Mouse (Mus musculus) CD4-positive helper T cell, adult 2 months (primary cell): ENCODE measurements at regions not wholly inside any gene's neighbourhood (a gene's known extent, or its start where the extent isn't known, plus 50 kb on each side); places are given as distances from the start of the nearest gene placed in this dataset.

ENCODE experiments used
- DNase-seq: peaks from one replicate; pipeline ENCODE4 v3.0.0-alpha.2; 2012; ENCODE audit warnings: low read depth, missing footprints, low spot score

DNA sequence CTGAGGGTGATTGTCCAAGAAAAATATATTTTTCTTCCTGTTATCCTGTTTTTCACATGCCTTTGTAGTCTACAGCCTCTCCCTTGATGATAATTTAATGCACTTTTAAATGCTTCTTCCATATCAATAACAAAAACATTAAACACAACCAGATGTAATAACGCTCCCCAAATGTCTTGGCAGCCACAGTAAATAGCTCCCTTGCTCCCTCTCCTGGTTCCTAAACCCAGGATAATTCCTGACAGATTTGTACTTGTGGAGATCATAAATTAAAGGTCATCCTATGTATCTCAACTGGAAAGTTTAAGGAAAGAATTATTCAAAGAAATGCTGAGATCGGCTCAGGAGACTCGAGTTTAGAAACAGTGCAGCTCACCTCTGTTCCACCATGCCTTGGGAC lies 306.6 kb downstream of the Arl4a start:
- DNase-seq = no peak

DNA sequence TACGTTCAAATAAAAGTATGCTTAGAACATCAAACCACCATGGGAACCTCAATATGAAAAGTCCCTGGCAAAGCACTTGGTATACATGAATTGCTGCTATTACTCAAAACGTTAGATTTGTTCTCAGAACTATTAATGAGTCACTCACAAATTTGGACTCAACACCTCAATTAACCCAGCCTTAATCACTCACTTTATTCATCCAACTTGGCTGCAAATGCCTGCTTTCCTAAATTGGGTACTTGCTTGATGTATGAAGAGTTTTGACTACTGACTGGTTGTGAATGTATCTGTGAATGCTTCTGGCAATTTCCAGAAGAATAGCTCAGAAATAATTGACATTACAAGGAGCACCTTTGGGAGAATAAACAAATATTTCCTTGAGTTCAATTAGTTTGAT lies 308.6 kb downstream of the Arl4a start:
- no peak for DNase-seq

DNA sequence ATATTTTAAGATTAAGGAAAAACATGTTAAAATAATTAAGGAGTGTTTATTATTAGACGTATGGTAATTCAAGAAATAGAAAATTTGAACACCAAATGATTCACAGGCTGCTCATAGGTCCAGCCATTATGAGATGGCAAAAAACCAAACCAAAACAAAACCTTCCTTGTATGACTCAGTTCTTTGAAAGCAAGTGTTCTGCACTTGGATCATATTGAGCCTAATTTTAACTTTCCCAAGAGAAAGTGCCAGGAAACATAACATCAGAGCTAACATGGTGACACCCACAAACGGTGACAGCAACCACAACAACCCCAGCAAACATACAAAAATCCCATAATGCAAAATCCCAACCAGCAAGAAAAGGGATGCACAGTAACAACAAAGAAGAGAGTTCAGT lies 313.7 kb downstream of the Arl4a start:
- DNase-seq = no peak

DNA sequence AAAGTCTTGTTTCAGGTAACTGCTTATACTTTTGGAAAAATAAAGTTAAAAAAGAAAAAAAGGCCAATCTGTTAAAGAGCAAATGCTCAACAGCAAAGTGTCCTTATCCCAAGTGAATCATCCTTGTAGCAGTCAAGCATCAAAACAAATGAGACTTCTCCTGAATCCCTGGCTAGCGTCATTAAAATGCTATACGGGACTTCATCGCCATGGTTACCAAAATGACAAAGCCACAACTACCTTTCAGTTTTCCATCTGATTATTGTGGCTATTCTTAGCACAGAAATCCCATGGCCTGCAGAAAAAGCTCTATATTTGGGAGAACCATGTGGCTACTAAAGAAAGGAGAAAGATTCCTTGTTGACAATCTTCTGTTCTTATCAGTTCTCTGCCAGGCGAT lies 322.7 kb downstream of the Arl4a start:
- DNase-seq = no peak

DNA sequence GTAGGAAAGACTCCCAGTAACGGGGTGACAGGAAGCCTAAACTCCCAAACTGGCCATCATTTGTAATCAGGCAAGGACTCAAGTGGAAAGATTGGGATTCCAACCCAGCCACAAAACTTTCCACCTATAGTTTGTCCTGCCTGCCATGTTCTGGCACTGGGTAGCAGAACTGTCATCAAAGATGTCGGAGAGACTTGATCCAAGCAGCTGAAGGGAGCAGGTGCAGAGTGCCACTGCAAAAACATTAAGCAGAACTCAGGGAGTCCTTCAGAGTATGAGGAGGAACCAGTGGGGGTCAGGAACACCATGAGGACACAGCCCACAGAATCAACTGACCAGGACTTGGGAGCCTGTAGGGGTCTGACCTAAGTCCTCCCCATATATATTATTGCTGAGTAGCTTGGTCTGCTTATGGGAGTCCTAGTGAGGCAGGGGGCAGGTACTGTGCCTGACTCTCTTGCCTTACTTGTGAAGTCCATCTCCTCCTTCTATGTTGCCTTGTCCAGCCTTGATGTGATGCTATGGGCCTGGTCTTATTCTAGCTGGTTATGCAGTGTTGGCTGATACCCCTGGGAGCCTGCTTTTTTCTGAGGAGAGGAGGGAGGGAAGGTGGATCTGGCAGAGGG lies 323.5 kb downstream of the Arl4a start:
- no peak for DNase-seq

DNA sequence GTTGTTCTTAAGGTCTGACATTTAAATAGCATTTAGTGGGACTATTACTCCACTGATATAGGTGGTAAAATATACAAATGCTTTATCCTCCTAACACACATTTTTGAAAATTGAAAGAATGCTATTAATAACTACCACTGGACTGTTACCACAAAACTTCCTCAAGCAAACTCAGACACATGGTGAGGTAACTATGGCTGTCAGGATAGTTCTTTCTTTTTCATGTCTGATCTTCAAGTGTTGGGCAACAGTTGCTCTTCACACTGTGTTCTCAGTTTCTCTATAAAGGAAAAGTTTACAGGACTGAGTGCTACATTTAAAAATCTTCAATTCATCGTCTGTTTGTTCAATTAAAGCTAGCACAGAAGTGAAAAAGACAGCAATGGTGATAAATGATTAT lies 326.0 kb downstream of the Arl4a start:
- no peak for DNase-seq

DNA sequence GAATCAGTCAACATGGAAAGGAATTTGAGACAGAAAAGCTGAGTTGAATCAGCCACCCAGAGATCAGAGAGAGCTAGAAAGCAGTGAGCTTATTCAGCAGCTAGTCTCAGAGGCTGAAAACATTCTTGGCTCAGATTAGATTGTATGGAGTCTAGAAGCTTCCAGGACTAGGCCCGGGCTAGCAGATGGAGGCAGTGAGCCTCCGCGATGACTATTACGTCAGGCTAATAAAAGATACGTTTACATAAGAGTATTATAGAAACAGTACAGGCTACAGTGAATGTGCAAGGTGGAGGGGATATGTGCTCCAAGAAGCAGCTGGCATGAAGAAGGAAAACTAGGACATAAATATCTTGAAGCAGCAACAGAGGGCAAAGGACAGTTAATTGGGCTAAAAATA lies 328.0 kb downstream of the Arl4a start:
- no peak for DNase-seq

DNA sequence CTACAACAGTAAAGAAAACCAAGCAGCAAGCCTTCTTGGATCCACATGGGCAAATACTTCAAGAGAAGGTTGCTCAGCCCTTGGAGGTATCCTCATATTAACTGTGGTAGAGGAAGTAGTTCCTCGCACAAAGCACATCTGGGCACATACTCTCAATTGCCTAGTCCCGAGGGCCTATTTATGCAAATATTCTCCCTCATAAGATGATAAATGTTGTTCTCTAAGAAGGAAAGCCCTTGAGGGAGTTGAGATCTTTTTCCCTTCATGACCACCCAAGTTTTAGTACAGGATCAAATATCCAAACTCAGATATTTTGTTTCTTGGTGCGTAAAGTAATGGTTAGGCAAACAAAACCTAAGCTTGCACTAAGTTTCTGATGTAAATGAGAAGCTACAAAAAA lies 340.6 kb downstream of the Arl4a start:
- DNase-seq = no peak

DNA sequence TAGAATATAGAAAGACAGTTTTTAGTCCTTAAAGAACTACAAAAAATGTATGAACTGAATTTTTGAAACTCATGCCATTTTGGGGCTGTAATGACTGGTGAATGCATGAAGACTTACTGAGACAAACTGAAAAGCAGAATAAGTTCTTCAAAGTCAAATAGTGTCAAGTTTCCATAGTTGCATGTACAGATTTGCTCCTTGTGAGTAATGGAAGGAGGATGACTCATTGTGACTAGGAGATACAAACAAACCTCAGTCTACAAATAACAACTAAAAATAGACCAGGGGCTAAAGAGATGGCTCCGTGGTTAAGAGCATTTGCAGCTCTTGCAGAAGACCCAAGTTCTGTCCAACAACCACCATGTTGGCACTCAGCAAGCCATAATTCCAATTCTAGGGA lies 342.5 kb downstream of the Arl4a start:
- DNase-seq = no peak

DNA sequence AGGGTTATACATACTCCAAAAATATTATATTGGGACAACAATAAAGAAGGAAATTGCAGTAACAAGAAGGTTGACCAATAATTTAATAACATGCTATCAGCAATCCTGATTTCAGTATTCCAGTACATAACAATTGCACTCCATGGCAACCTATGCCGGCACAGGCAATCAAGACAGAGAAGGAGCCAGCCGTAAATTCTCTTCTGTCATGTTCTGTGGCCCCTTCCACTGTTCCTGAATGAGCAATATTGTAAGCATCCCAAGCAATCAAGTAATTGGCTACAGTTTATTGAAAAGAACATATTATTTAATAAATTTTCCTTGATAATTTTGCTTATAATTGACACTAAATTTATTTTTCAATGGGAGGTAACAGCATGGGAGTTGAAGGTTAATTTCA lies 345.8 kb downstream of the Arl4a start:
- no peak for DNase-seq

DNA sequence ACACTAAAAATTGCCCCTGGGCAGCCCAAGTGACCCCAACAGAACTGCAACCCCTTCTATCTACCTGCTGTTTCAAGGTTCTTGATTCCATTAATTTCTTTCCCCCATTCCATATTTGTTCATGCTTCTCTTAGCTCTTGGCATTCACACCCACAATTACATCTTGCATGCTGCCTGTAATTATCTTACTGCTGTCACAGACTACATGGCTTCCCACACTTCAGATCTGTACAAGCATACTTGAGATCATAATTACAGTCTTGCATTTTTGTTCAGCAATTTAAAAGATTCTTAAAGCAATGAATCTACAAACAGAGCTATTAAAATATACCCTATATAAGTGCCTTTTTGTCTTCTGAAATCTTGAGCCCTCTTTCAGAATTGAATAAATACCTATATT lies 352.4 kb downstream of the Arl4a start:
- no peak for DNase-seq

DNA sequence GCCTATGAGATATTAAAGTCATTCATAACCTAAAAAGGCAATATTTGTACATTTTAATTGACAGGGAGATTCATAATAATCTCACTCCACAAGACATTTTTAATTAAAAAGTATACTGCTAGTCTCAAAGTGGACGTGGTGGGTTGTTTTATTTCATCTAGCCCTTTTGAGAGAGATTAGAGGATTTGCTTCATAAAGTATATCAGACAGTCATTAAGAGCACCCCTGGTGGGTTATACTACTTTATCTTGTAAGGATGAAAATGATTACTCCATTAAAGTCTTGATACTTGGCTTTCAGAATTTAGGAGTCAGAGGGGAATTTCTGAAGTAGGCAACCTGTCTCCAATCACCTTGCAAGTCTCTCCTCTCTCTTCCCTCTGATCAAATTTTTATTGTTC lies 355.7 kb downstream of the Arl4a start:
- no peak for DNase-seq

DNA sequence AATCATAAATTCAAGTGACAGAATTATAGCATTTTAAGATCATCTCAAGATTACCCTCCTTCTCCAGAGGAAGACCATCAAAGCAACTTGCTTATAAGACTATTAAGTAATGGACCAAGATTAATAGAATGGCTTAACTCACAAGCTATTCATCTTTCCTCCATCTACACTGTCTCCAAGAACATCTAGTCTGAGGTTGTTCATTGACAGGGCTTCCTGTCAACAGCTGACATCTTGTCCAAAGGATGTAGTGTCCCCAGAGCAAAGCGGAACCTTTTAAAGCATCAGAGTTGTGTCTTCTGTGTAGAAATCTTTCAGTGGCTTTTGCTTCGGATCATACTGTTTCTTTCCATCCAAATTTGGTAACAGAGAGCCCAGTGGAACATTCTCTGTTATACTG lies 362.2 kb downstream of the Arl4a start:
- DNase-seq = no peak

DNA sequence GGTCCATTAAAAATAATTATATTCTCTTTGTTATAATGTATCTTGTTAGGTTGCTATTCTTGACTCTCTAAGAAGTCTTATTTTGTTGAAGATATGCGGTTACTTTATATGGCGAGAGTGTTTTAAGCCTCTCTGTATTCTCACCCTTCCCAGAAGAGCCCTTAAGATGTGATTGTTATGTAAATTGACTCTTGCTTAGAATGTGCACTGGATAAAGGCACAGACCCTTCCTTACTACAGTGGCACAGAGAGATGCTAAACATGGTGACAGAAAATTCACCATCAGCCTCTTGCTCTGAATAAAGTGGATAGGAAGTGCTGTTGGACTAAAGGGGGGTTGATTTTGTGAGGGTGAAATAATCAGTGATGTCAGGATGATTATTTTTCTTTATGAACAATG lies 370.1 kb downstream of the Arl4a start:
- no peak for DNase-seq

DNA sequence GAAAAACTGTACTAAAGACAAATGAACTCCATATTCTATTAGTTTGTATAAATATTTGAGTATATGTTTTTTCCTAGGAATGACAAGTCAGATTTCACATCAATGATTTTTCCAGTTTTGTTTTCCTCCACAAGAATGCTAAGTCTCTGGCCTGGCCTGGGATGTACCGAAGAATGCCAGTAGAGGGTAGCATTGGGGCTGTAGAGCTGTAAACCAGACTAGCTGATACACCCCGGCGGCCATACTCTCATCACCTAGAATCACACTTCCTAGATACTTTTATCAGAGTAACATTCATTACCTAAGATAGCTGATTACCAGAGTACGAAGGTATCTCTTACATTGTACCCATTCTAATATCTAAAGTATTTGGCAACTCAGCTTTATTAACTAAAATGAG lies 372.4 kb downstream of the Arl4a start:
- DNase-seq = peak; percentile 40

DNA sequence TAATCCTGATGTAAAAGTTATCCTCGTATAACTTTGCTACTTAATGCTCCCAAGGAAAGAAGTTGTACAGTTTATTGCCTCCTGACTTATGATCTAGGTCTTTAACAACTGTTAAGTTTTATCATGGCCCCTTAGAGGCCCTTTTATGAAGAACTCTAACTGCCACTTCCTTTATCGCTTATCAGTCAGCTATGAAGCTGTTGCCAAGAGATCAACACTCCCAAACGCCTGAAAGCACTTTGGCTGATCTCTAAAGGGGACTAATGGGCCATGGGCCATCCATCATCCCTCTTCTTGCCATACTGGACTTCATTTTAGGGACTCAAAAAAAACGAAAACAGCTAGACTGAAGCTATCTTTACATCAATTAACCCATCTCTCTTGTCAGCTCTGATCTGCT lies 377.4 kb downstream of the Arl4a start:
- DNase-seq = no peak

DNA sequence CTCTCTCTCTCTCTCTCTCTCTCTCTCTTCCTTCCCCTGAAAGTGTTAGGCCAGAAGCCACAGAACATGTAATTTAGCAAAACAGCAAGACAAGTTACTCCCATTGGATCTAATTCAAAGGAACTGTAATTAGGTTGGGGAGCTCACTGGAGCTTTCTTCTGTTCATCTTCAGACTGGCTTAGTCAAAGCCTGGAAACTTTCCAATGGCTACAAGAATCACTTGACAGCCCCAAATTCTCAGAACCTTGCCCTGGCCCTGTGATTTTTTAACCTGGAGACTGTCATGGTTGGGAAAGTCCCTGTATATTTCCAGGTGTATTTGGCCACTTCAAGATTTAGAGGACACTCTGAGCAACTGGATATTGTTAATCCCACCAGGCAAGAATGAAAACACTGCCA lies 381.2 kb downstream of the Arl4a start:
- no peak for DNase-seq

DNA sequence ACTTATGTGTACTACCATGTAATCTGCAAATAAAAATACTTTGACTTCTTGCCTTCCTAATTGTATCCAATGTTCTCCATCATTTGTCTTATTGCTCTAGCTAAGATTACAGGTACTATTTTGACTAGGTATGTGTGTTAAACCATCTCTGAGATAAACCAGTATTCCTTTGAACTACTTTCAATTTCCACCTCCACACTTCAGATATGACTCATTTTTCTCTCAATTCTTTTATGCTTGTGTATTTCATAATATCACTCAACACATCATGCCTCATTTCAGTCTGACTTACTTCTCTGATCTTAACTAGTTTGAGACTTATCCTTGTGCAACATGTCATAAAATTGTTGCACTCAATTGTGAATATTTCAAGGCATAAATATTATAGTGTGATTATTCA lies 388.9 kb downstream of the Arl4a start:
- peak; percentile 40 for DNase-seq

DNA sequence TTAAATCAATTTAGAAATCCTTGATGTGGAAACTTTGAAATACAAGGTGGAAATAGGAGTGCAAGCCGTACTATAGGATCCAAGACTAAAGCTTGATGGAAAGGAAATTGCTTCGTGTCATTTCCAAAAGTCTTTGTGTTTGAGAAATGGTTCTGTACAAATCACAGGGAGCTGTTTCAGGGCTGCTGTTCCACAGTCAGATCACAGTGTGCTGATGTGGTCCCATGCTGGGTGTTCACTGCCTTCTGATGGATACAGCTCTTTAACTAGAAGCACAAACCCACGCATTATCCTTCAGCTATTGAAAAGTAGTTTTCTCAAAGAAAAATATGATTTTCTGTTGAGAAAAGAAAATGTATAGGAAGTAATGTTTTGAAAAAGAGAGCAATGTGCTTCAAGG lies 391.3 kb downstream of the Arl4a start:
- no peak for DNase-seq

DNA sequence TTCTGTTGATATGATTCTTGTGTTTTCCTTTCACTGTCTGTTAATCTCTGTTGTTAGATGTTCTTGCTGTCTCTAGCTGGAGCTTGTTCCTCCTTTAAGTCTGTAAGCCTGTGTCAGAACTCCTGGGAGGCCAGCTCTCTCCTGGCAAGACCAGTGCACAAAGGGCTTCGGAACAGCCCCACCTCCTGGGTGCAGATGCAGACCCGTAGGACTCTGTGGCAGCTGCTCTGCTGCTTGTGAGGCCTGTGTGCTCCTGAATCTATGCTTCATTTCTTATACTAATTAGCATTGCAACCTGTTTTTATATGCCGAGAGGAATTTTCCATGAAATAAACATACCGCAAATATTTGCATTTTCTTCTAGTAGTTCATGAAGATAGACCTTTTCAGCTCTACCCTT lies 392.2 kb downstream of the Arl4a start:
- no peak for DNase-seq

DNA sequence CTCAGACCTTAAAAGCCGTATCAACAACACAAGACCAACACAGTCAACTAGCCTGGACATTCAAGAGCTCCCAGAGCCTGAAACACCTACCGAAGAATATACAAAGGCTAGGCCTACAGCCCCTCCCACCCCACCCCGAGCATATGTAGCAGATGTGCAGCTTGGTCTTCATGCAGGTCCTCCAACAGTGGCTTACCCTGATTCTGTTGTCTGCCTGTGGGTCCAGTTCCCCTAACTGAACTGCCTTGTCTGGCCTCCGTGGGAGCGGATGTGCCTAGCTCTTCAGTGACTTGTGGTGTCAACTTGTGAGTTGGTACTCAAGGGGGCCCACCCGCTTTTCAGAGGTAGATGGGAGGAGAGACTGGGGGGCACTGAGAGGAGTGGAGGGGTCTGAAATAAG lies 398.6 kb downstream of the Arl4a start:
- no peak for DNase-seq

DNA sequence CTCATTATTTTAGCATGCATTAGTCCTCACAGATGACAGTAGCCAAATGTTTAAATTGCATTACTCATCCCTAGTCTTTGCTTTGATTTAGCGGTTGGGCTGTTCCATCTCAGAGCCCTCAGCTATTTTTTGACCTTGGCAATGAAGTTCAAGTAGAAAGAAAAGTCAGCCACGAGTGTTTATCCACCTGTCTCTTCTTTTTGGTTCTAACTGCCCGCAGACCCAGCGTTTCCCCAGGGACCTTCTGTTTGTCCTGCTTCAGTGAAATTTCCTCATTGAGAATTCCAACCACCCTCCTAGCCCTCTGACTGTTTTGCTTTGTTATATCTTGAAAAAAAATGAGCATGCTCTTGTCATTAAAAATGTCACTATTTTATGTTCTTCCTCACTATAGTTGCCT lies 403.5 kb downstream of the Arl4a start:
- no peak for DNase-seq

DNA sequence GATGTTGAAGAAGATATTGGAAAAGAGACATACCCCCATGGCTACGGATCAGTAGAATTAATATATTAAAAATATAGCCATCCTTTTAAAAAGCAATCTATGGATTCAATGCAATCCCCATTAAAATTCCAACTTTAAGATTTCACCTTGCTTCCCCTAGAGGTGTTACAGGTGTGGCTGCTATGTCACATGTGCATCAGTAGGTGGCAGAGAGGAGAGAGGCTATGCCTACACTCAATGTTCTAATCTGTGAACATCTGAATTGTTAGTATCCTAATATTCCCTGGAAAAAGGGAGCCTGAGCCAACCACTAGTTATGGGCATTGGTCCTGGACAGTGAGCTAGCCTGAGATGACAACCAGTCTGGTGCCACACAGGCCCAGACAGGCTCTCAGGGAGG lies 416.6 kb downstream of the Arl4a start:
- no peak for DNase-seq

DNA sequence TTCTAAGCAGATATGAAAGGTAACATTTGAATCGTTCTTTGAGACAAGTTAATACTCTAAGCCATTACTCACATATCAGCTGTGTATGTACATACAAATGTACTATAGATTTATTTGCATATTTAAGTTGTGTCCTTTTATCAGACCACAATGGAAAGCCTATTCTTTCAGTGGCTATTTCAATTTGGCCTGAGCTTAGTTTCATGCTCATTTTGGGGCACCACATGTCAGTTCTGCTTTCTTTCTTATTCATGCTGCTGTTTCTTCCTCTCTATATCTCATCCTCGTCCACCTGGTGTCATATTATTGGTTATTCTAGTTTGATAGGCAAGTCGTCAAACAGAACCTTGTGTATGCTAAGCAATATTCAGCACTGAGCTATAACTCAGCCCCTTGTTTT lies 432.5 kb downstream of the Arl4a start:
- no peak for DNase-seq

DNA sequence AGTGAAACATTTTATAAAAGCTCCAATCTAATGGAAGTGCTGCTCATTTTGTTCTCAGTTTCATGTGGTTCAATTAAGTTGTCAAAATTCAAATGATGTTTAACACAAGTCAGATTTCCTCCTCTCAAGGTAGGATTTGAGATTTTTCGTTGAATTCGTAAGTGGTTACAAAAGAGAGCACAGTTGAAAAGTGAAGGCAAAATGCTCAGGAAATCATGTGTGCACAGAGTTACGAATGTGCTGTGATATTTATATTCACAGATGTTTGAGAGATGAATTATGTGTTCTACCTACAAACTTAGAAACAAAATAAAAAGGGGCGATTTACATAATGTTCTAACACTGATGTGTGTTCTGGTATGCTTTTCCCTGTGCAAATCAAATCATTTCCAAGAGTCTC lies 433.1 kb downstream of the Arl4a start:
- DNase-seq = no peak
